Mouse (Mus musculus): ENCODE data around the gene Farp2.
"Not testable (repeated sequence)": the region's sequence is repeated elsewhere in the genome, so short reads cannot be mapped to it uniquely, and the experiment has no call there.

The Farp2 gene

GRCm38 (mm10) chr1:93511585-93512350, at the start of gene Farp2:
Gene Farp2, plus strand, starts transcription at chr1:93512079.
- DNase-seq (ENCODE audit: low read depth, low spot score): peak; percentile 95

- DNase-seq (ENCODE audit: low read depth, low spot score): no peak
Measured at GRCm38 (mm10) chr1:93465066-93465465, 46.8 kb upstream of the Farp2 start.

- DNase-seq (ENCODE audit: low read depth, low spot score): no peak
Measured at GRCm38 (mm10) chr1:93465746-93466145, 46.1 kb upstream of the Farp2 start.

- no peak for DNase-seq (ENCODE audit: low read depth, low spot score)
Measured at GRCm38 (mm10) chr1:93468626-93469025, 43.3 kb upstream of the Farp2 start.

- DNase-seq (ENCODE audit: low read depth, low spot score): no peak
Measured at GRCm38 (mm10) chr1:93475694-93476093, 36.2 kb upstream of the Farp2 start.

GRCm38 (mm10) chr1:93477758-93478585, 33.9 kb upstream of the Farp2 start:
- DNase-seq (ENCODE audit: low read depth, low spot score): peak; percentile 99

- DNase-seq (ENCODE audit: low read depth, low spot score): peak; percentile 100
Measured at GRCm38 (mm10) chr1:93478586-93479475, 33.0 kb upstream of the Farp2 start, which contains the start of gene Hdlbp. Gene Hdlbp, minus strand, starts transcription at chr1:93478815.

GRCm38 (mm10) chr1:93479476-93480083, 32.3 kb upstream of the Farp2 start:
- peak; percentile 67 for DNase-seq (ENCODE audit: low read depth, low spot score)

GRCm38 (mm10) chr1:93486302-93486701, 25.6 kb upstream of the Farp2 start:
- not testable (repeated sequence) for DNase-seq (ENCODE audit: low read depth, low spot score)

- no peak for DNase-seq (ENCODE audit: low read depth, low spot score)
Measured at GRCm38 (mm10) chr1:93495312-93495711, 16.6 kb upstream of the Farp2 start.

- DNase-seq (ENCODE audit: low read depth, low spot score): peak; percentile 66
Measured at GRCm38 (mm10) chr1:93506944-93507676, 4.8 kb upstream of the Farp2 start.

- not testable (repeated sequence) for DNase-seq (ENCODE audit: low read depth, low spot score)
Measured at GRCm38 (mm10) chr1:93508576-93508975, 3.3 kb upstream of the Farp2 start.

GRCm38 (mm10) chr1:93512351-93512690, 442 bp downstream of the Farp2 start:
- DNase-seq (ENCODE audit: low read depth, low spot score): no peak

GRCm38 (mm10) chr1:93513221-93513620, 1.3 kb downstream of the Farp2 start:
- no peak for DNase-seq (ENCODE audit: low read depth, low spot score)

GRCm38 (mm10) chr1:93521491-93521890, 9.6 kb downstream of the Farp2 start:
- DNase-seq (ENCODE audit: low read depth, low spot score): no peak

GRCm38 (mm10) chr1:93522325-93522724, 10.4 kb downstream of the Farp2 start:
- no peak for DNase-seq (ENCODE audit: low read depth, low spot score)

- DNase-seq (ENCODE audit: low read depth, low spot score): no peak
Measured at GRCm38 (mm10) chr1:93529801-93530200, 17.9 kb downstream of the Farp2 start.

GRCm38 (mm10) chr1:93537227-93537626, 25.3 kb downstream of the Farp2 start:
- DNase-seq (ENCODE audit: low read depth, low spot score): no peak

GRCm38 (mm10) chr1:93543196-93543595, 31.3 kb downstream of the Farp2 start:
- DNase-seq (ENCODE audit: low read depth, low spot score): no peak

- no peak for DNase-seq (ENCODE audit: low read depth, low spot score)
Measured at GRCm38 (mm10) chr1:93547286-93547685, 35.4 kb downstream of the Farp2 start.

GRCm38 (mm10) chr1:93551427-93551826, 39.5 kb downstream of the Farp2 start:
- no peak for DNase-seq (ENCODE audit: low read depth, low spot score)

All from CD4-positive helper T cell, adult 2 months (primary cell).